Mouse (Mus musculus) left cerebral cortex, adult 18-20 months (tissue): ENCODE results near the gene Pla2g4c. TPM values are rescaled to one million over a fixed set of nuclear protein-coding genes. Genes with fewer than 3 reads are reported as not detected.

ENCODE experiments used
- DNase-seq, 2 experiments: peaks; one replicate each; pipeline ENCODE4 v3.0.0; 2021 to 2022; ENCODE audit warnings: low spot score in 2 of 2, mixed read lengths in 1 of 2
- total RNA-seq, 2 experiments: library from RNA; stranded (reverse); gene quantifications; 2 replicates each; pipeline ENCODE4 v1.2.3; 2021

Pla2g4c gene
- total RNA-seq, 2 experiments from 2014 or later: 0.45 to 0.49 TPM

DNA sequence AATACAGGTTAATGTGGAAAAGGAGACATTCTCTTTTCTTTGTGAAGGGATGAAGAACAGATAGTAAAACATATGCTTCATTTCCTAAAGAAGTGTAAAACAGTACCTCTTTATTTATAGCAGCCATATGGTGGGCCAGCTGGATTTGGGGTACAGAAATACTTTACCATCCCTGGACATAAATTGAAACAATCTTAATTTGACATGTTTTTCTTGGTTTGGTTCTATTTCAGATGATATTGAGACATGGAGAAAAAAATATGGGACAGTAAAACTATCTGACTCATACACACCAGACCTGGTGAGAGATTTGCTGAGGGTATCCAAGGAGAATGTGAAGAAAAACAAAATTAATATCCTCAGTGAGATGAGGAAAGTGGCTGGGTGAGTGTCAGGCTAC, 31.5 kb downstream of the Pla2g4c start:
- peak; percentile 59 for DNase-seq

DNA sequence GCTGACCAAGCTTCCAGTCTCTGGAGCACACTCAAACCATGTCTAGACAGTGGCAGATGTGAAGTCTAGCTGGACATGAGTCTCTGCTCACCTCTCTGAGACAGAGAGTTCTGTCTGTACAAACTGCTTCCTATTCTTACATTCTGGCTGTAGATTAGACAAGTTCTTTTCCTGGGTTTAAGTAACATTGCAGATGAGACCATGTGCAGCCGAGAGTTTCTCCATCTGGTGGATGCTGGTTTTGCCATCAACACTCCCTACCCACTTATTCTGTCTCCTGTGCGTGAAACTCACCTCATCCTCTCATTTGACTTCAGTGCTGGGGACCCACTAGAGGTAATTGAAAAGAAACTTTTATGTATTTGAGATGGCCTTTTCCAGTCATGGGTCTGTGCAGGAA, 56.1 kb downstream of the Pla2g4c start:
- peak in 1 of 2 experiments; percentile 1 for DNase-seq

DNA sequence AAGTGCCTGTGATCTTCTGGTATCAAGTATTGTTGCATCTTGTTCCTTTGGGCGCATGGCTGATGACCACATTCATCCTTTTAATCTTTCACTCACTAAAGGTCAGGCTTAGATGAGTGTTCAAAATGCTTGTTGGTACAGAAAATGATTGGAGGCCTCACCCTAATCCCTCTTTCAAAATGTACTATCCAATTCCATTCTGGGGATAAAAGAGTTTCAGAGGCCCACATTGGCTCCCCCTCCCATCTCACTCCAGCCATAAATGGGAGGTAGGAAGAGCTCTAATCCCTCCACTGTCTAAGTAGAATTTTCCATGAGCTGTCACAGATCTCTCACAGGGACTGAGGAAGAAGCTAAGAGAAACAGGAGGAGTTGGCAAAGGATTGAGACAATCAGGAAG, 73.4 kb downstream of the Pla2g4c start, which contains the start of gene Cabp5:
Gene Cabp5, plus strand, starts transcription at position 301 of the 400 bp plus-strand sequence.
- no peak for DNase-seq

Other genes starting within 250 kb of the Pla2g4c start
- not detected for gene Vmn1r85, start 229.5 kb upstream of the Pla2g4c start, total RNA-seq
- not detected for gene Vmn1r86, start 204.7 kb upstream of the Pla2g4c start, total RNA-seq
- gene Vmn1r87, start 184.5 kb upstream of the Pla2g4c start, total RNA-seq: not detected
- under 1 TPM; 0.05 to 0.14 TPM for gene Vmn1r88, start 165.1 kb upstream of the Pla2g4c start, total RNA-seq
- gene Vmn1r89, start 111.6 kb upstream of the Pla2g4c start, total RNA-seq: not detected
- 1 to 10 TPM; 8.3 to 9.2 TPM for gene Lig1, start 47.4 kb upstream of the Pla2g4c start, total RNA-seq
- gene Zswim9, start 45.9 kb upstream of the Pla2g4c start, total RNA-seq: 10 to 100 TPM; 16.2 to 17.1 TPM
- gene Cabp5, start 73.5 kb downstream of the Pla2g4c start, total RNA-seq: under 1 TPM; 0.30 to 0.46 TPM
- under 1 TPM in 1 of 2 experiments, not detected in 1; 0.77 TPM for gene Bsph1, start 126.2 kb downstream of the Pla2g4c start, total RNA-seq
- not detected for gene Bsph2, start 246.4 kb downstream of the Pla2g4c start, total RNA-seq